Mouse (Mus musculus) olfactory bulb, adult 2 months (tissue): ENCODE data around the gene Triap1. TPM values are rescaled to one million over a fixed set of nuclear protein-coding genes. Genes with fewer than 3 reads are reported as not detected.
"Not testable (repeated sequence)": the region's sequence is repeated elsewhere in the genome, so short reads cannot be mapped to it uniquely, and the experiment has no call there.

Experiments
- H3K27ac ChIP-seq: fragments of 200-500 bp; 2 replicates; pipeline ENCODE4 v1.5.1; 2012; ENCODE audit warnings: low read depth, low read length; ENCODE audit not compliant: insufficient read depth
- H3K4me1 ChIP-seq: fragments of 200-500 bp; 2 replicates; pipeline ENCODE4 v1.6.1; 2012; ENCODE audit warnings: low read length; ENCODE audit not compliant: control insufficient read depth, insufficient read depth
- H3K4me3 ChIP-seq: fragments of 200-500 bp; 2 replicates; pipeline ENCODE4 v1.5.1; 2012; ENCODE audit warnings: mild to moderate bottlenecking, low read depth, low read length, moderate library complexity; ENCODE audit not compliant: insufficient read depth
- CTCF ChIP-seq: fragments of 200-500 bp; IDR thresholded peaks from 2 replicates; pipeline ENCODE4 v1.5.1; 2012; ENCODE audit warnings: low read depth, mild to moderate bottlenecking, low read length, moderate library complexity; ENCODE audit not compliant: insufficient read depth
- POLR2A ChIP-seq: fragments of 200-500 bp; IDR thresholded peaks from 2 replicates; pipeline ENCODE4 v1.6.1; 2012; ENCODE audit warnings: mild to moderate bottlenecking, low read depth, low read length, moderate library complexity; ENCODE audit not compliant: insufficient read depth
- WGBS: fragments of 180-500 bp; shearing (Covaris S2); methylation state at CpG from one replicate; pipeline ENCODE4 v1.1.7; 2018; 5-methylcytosine and 5-hydroxymethylcytosine counted together
- polyA plus RNA-seq: library from polyadenylated mRNA; stranded (reverse); fragments of >200 nt; gene quantifications from 2 replicates; pipeline ENCODE4 v1.2.4, GENCODE M21; 2012; ENCODE audit warnings: low replicate concordance; ENCODE audit not compliant: missing spikeins, insufficient read depth, insufficient read length

The Triap1 gene
- not detected in 2 replicates for polyA plus RNA-seq

GRCm38 (mm10) chr5:115340577-115341313, at the start of gene Triap1, which contains the start of gene Gatc:
Triap1 (plus strand) TSS chr5:115341225.
Gatc (minus strand) TSS chr5:115341178.
- WGBS = under 1% methylated on average over 62 of the region's 62 CpGs
- Histone ChIP-seq H3K4me1 (peaks cover 2% of the 10 kb centered on the region), H3K4me3 (peak within 1 kb of the TSS; percentile 97), H3K27ac (peak within 1 kb of the TSS; percentile 72)
- no peak for TF ChIP-seq CTCF
- TF ChIP-seq POLR2A = peak; percentile 61; the same call in 1 of the 2 replicates

GRCm38 (mm10) chr5:115294173-115294572, 46.9 kb upstream of the Triap1 start:
- TF ChIP-seq CTCF (no peak), POLR2A (no peak)
- peaks cover 7% of the 10 kb centered on the region for H3K4me1 ChIP-seq
- no peak overlapping the region for H3K4me3 ChIP-seq
- H3K27ac ChIP-seq = no peak overlapping the region
- WGBS = 89% methylated on average over 8 of the region's 8 CpGs

GRCm38 (mm10) chr5:115296347-115296746, 44.7 kb upstream of the Triap1 start:
- no peak overlapping the region for H3K4me3 ChIP-seq
- peaks cover 7% of the 10 kb centered on the region for H3K4me1 ChIP-seq
- TF ChIP-seq CTCF (no peak), POLR2A (no peak)
- WGBS = 75% methylated on average over 10 of the region's 10 CpGs
- H3K27ac ChIP-seq = no peak overlapping the region

GRCm38 (mm10) chr5:115300035-115300744, 40.8 kb upstream of the Triap1 start:
- peaks cover 9% of the 10 kb centered on the region for H3K4me1 ChIP-seq
- under 1% methylated on average over 46 of the region's 46 CpGs for WGBS
- H3K27ac ChIP-seq = peak overlapping the region; percentile 92
- peak overlapping the region; percentile 93 for H3K4me3 ChIP-seq
- TF ChIP-seq CTCF (no peak), POLR2A (no peak)

- peak within 1 kb of the TSS; percentile 92 for H3K27ac ChIP-seq
- 1% methylated on average over 64 of the region's 66 CpGs for WGBS
- peak within 1 kb of the TSS; percentile 93 for H3K4me3 ChIP-seq
- peaks cover 9% of the 10 kb centered on the region for H3K4me1 ChIP-seq
- TF ChIP-seq POLR2A (peak; percentile 97), CTCF (no peak)
Measured at GRCm38 (mm10) chr5:115300792-115301614, 40.0 kb upstream of the Triap1 start, which contains the start of gene Dynll1. Dynll1 (minus strand) TSS chr5:115300999.

GRCm38 (mm10) chr5:115301615-115302014, 39.4 kb upstream of the Triap1 start:
- no peak for TF ChIP-seq CTCF
- TF ChIP-seq POLR2A = no peak
- 18% methylated on average over 13 of the region's 13 CpGs for WGBS

GRCm38 (mm10) chr5:115302190-115302589, 38.8 kb upstream of the Triap1 start:
- not testable (repeated sequence) for H3K4me1 ChIP-seq, H3K27ac ChIP-seq, H3K4me3 ChIP-seq
- 80% methylated on average over 6 of the region's 7 CpGs for WGBS

More at GRCm38 (mm10) chr5:115301615-115302014, 39.4 kb upstream of the Triap1 start:
- peaks cover 9% of the 10 kb centered on the region for H3K4me1 ChIP-seq
- peak overlapping the region; percentile 57 for H3K4me3 ChIP-seq
- H3K27ac ChIP-seq = no peak overlapping the region

GRCm38 (mm10) chr5:115312354-115312753, 28.7 kb upstream of the Triap1 start:
- Histone ChIP-seq H3K27ac (no peak overlapping the region), H3K4me1 (peaks cover 10% of the 10 kb centered on the region), H3K4me3 (no peak overlapping the region)
- TF ChIP-seq POLR2A (no peak), CTCF (no peak)
- WGBS = 81% methylated on average over 4 of the region's 4 CpGs
